Mouse (Mus musculus) frontal cortex, postnatal 10 days (tissue): Measurements from ENCODE around the gene Patl1.
"Not testable (repeated sequence)": the region's sequence is repeated elsewhere in the genome, so short reads cannot be mapped to it uniquely, and the experiment has no call there.

Experiments used
- DNase-seq, 2 experiments: peaks; one replicate each; pipeline ENCODE4 v3.0.0; 2022; ENCODE audit warnings: low spot score in 2 of 2, mixed read lengths in 1 of 2

The Patl1 gene

DNA sequence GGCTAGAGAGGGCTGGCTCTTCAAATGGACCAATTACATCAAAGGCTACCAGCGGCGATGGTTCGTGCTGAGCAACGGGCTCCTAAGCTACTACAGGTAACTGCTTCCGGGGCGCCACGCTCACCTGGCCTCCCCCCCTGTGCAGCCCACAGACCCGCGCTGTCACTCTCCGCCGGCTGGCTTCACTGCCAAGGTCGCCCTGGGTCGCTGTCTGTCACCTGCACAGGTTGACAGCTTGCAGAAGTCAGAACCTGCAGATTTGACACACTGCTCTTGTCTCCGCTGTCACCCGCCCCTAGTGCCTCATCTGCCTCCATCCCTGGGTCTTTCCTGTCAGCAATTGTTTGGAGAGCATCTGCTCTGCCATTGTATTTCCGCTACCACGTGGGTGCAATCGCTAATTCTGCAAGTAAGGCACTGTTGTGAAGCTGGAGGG, 54.0 kb downstream of the Patl1 start:
- peak; percentile 37 to 47 for DNase-seq

DNA sequence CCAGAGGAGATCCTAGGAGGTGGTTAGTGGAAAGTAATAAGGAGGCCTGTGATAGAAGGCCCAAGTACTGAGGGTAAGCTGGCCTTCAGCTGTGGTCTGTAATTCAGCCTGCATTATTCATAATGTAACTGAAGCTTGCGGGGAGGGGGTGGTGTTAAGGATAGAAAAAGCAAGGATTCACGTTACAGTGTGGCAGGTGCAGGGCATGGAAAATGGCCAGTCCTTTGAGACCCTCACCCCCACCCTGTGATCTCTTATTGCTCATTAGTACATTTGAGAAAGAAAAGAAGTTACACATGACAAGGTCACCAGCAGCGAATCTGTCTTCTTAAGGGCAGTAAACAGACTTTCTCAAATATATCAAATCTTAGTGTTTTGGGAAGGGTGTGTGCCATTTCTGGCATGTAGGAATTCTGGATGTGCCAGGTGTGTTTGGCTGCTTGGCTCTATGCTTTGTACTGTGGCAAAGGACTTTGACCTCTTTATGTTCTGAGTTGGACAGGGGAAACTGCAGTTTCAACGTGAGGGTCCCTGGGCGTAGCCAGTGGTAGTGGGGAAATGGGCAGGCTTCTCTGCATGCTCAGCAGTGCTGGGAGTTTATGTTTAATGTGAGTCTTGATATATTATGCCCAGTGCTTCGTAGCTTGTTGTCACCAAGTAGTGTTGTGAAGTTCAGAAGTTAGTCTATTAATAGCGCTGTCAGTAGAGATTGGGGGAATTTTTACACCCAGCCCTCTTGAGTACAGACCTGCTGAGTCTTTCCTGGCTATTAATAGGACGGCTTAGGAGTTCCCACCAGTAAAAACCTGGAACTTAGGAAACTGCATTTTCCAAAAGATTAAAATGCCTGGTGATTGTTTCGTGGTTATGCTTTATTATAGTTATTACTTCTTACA, 57.2 kb downstream of the Patl1 start:
- DNase-seq, result no peak

DNA sequence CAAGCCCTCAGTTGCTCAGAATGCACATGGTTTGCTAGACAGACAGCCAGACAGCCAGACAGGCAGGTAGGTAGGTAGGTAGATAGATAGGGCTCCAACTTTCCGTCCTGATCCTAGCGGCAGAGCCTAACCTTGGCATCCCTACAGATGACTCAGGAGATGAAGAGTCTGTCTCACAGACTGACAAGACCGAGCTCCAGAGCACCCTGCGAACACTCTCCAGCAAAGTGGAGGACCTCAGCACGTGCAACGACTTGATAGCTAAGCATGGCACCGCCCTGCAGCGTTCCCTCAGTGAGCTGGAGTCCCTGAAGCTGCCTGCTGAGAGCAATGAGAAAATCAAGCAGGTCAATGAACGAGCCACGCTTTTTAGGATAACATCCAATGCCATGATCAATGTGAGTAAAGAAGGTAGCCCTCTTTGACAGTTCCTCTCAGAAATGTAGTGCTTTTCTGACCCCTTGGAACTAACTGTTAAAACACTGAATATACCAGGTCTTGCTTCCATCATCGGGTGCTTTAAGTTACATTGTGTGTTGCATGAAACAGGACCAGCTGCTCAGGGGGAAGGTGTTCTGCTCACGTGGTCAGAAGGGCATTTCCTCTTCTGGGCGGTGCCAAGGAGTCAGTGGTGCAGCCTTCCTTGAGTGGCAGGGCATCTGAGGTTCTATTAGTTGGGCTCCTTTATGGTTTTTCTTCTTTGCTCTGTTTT, 61.5 kb downstream of the Patl1 start:
- DNase-seq, result no peak

DNA sequence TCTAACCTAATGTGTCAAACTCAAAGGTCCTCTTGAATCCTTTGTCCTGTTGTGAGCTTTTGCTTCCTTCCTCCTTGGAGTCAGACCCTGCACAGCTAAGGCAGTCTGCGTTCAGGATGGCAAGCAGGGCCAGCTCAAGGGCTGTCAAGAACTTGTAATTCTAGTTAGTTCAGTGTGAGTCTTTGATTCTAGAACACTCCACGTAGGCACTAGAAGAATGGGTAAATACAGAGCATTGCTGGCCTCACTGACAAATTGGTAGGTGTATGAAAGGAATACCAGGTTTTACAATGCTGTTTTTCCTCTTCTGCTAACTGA, 62.0 kb downstream of the Patl1 start:
- DNase-seq, result no peak

DNA sequence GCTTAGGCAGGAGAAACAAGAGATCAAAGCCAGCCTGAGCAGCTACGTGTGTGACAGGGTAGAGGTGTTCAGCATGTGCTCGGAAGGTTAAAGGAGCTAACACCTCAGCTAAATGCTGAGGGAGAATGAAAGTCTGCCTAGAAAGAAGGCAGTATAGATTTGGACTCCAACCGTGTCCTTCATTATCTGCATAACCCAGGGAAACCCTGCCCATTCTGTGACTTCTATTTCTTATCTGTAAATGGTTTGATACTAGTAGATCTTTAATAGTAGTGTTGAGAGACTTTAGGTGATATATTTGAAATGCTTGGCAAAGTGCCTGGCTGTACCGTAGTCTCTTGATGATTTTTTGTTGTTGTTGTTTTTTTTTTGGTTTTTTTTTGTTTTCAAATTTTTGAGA, 63.5 kb downstream of the Patl1 start:
- DNase-seq, result no peak

DNA sequence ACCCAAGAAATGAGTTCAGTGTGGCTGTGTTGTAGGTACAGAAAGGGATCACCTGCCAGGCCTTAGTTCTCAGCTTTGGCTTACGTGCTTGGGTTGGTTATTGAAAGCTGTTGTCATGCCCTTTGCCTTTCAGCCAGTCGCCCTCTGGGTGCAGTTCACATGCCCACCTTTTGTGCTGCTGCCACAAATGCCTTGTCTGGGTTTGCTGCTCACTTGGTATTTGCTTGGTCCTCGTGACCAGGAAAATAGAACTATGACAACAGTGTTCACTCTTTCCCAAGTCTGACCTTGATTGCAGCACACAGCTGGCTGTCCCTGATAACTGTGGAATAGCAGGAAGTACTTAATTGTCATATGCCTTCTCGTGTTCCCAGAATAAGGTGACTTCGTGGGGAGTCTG, 65.2 kb downstream of the Patl1 start:
- no peak for DNase-seq

DNA sequence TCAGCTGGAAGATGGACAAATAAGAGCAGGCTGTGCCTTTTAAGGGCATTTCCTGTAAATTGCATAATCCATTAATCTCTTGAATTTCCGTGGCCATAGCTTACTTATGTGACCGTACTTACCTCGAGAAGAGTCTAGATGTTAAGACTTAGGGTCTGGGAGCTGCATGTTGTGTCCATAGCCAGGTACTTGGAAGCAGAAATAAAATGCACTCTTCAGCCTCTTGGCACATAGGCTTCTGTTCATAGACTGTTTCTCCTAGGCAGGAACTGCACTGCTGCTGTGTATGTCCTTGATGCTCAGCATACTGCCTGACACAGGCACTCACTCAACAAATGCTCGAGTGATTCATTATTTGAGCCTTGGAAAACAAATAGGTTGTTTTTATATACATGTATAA, 68.3 kb downstream of the Patl1 start:
- no peak for DNase-seq

DNA sequence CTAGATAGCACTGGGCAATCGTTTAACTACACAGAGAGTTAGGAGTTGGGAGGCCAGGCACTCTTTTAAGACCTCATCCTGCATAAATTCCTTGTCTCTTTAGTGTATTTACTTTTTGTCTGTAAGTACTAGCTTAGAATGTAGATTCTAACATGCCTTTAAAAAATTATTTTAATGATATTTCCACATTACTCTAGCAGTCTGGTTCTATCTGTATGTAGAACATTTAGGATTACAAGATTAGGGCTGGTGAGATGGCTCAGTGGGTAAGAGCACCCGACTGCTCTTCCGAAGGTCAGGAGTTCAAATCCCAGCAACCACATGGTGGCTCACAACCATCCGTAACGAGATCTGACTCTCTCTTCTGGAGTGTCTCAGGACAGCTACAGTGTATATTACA, 72.4 kb downstream of the Patl1 start:
- DNase-seq, result not testable (repeated sequence)

DNA sequence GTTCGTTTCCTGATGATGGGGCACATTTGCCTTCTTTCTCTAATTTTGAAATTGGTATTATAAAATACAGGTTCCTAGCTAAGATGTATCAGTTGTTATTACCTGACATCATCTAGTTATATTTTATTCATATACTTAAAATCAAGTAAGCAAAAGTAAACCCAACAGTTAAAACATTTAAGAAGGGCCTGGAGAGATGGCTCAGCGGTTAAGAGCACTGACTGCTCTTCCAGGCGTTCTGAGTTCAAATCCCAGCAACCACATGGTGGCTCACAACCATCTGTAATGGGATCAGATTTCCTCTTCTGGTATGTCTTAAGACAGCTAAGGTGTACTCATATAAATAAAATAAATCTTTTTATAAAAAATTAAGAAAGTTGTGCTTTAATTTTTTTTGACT, 75.6 kb downstream of the Patl1 start:
- DNase-seq, result no peak

DNA sequence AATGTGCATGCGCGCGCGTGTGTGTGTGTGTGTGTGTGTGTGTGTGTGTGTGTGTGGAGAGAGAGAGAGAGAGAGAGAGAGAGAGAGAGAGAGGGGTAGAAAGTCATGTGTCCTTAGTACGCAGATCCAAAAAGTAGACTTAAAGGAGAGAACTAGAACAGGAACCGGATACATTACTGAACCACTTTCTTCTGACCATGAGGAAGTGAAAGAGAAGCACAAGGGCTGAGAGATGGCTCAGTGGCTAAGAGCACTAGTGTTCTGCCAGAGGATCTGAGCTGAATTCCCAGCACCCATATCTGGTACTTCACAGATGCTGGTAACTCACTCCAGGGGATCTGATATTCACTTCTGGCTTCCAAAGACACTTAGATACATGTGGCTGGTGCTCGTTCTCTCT, 77.1 kb downstream of the Patl1 start:
- no peak for DNase-seq

DNA sequence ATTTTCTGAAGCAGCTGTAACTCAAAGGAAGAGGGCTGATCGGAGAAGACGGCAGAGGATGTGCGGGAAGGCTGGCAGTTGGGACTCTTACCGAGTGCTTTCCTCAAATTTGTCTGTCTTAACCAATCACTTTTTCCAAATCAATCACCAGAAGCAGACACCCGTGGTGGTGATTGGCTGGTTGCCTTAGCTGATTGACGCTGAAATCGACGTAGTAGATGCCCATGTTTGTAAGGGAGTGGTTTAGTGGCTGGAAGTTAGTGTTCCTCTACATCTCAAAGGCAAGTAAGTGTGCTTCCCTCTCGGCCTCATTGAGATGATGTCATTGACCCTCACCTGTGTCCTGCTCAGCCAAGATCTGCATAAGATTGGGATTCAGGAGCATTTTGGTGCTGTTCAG, 79.8 kb downstream of the Patl1 start:
- no peak for DNase-seq

DNA sequence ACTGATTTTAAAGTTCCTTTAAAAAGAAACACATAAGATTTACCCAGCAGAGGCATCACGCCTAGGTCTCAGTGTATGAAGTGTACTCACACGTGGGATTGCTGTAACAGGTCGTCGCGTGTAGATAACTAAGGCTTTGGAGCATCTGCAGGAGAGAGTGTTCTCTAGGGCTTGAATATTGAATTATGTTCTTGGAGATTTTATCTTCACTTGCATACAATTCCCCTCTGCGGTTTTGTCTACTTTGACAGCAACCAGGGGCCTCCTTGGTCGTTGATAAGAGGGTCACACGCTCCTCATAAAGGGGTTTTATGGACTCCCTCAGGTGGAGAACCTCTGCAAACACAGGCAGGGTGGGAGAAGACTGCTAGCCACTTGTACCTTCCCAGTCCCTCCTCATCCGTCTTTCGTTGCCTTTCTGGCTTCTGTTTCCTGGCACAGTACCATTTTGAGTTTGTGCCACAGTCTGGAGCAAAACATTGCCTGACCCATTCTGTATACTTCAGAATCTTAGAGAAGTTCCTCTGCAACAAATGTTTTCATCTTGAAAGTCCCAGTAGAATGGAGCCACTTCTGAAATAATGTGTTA, 80.3 kb downstream of the Patl1 start:
- DNase-seq, result no peak
